Mouse (Mus musculus) skeletal muscle tissue, adult 2 months (tissue): Measurements from ENCODE around the gene Rps9.
A peak's percentile ranks its signal among the peaks of the same experiment; 100 is the strongest.

Experiments
- DNase-seq: peaks from one replicate; pipeline ENCODE4 v3.0.0-alpha.2; 2012; ENCODE audit warnings: low read depth, low spot score

The Rps9 gene

DNA sequence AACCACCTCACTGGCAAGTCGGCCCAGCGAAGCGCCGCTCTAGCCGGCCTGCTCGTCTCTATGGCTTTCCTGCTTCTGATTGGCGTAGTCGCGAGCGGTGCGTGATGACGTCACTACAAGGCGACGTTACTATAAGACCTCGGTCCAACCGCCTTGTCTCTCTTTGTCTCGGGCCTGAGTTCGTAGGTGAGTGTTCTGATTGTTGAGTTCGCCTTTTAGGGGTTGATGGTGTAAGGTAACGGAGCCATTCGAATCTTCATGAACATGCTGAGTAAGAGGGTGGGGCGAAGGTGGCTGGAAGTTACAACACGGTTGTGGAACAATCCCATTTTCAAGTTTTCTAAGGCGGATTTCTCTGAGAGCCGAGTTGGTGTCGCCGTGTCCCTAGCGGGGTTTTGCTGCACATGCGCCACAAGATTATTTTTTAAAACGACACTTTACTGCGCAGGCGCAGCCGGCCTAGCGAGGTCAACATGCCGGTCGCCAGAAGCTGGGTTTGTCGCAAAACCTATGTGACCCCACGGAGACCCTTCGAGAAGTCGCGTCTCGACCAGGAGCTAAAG, at the start of gene Rps9:
Rps9 (plus strand) TSS at position 115 of the 563 bp plus-strand sequence.
- DNase-seq: peak; percentile 98

DNA sequence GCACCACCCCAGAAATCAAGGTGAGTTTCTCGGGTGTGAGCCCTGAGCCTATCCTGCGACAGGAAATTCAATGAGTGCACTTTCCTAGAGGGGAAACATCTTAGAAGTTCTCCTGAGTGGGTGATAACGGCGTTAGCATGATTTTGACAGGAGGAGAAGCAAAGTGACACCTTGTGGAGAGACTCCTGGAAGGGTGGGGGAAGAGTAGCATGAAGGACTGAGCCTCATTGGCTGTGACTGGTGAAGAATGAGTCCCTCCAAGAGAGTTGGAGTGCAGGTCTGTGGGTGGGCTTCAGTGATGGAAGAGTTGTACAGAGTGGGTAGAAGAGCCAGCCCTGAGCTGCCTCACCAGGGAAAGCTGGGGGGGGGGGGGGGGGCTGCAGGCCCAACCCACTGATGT, 46.8 kb upstream of the Rps9 start:
- no peak for DNase-seq

DNA sequence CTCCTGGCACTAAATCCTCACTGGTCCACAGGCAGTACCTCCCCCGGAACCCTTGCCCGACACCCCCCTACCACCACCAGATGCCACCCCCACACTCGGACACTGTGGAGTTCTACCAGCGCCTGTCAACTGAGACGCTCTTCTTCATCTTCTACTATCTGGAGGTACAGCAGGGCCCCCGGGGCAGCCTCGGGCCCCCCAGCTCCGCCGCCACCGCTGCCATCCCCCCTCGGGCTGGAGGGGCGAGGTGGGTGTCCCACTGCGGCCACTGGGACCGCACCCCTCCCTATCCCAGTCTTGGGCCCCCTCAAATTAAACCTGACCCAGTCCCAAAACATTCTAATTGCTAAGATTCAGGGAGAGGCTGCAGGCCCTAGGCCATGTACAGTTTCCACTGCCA, 45.2 kb upstream of the Rps9 start:
- no peak for DNase-seq

DNA sequence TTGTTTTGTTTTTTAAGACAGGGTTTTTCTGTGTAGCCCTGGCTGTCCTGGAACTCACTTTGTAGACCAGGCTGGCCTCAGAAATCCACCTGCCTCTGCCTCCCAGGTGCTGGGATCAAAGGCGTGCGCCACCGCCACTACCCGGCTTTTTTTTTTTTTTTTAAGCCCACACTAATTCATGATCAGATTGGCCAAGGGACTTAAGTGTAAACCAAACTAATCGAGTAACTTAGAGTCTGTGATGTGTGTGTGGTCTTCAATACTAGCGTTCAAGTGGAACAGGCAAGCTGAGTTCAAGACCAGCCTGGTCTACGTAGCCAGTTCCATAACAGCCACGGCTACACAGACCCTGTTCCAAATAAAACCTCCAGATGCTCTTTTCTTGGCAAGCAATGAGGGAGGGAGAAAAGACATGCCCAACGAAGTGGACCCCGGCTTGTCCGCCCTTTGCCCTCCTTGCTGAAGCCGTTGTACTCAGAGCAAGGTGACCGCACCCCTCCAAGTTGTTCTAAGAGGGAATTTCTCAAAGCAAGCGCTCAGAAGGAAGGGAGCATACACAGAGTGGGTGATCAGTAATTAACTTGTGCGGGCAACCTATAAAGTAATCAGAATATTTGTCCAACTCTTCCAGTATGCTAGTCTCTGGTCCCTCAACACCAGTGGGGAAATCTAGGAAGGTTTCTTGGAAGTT, 39.1 kb upstream of the Rps9 start:
- no peak for DNase-seq

DNA sequence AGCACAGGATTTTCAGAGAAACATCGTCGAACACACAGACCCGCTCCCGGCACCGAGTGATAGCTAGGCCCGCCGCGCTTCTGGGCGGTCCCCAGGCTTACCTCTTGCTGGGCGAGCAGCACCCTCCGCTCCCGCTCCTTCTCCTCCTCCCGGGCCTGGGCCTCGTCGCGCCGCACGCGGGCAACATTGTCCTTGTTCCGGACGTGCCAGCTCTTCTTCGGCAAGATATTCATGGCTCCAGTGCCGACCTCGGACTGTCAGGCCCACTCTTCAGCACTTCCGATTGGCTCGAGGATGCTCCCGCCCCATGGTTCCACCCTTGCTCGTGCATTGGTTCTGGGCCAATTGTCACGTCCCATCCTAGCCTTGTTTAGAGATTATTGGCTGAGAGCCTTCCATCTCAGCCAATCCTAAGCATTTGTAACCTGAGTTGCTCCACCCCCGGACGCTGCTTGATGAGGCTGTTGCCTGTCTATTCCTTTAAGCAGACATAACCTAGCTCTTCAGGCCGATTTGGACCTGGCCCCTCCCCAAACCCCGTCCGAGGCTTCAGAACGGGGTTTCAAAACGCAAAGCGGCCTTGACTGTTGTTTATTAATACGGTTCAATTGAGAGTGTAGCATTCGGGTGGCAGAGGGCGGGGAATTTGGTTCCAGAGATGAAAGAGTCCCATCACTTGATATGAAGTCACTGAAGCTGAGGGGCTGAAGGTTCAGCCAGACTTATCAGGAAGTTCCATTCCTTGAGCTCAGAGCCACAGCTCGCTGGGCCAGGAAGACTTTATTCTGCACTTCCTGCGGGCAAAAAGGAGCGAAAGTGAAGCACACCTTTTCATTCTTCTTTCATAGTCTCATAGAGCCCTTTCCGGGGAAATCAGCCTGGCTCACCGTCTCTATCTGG, 38.3 kb upstream of the Rps9 start, which contains the start of gene Leng1:
Leng1 (minus strand) TSS at position 626 of the 900 bp plus-strand sequence.
- peak; percentile 99 for DNase-seq

DNA sequence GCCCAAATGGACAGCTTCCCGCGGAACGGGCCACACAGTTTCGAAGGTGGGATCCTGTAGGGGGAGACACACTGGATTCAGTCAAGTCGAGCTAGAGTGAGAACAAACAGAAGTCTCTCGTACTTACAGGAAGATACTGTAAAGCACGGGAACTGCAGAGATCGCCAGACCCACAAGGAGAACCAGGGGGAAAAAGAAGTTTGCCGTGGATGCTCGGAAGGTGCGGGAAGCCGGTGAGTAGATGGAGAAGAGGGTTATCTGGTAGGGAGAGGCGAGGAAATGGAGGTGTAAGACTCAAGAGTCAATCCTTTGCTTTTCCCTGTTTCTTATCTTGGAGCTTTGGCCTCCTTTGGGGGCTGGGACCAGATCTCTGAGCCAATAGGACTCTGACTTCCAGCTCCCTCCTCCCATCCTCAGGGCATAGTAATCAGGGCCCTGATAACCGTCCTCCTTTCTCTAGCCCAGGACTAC, 36.8 kb upstream of the Rps9 start:
- DNase-seq: no peak

DNA sequence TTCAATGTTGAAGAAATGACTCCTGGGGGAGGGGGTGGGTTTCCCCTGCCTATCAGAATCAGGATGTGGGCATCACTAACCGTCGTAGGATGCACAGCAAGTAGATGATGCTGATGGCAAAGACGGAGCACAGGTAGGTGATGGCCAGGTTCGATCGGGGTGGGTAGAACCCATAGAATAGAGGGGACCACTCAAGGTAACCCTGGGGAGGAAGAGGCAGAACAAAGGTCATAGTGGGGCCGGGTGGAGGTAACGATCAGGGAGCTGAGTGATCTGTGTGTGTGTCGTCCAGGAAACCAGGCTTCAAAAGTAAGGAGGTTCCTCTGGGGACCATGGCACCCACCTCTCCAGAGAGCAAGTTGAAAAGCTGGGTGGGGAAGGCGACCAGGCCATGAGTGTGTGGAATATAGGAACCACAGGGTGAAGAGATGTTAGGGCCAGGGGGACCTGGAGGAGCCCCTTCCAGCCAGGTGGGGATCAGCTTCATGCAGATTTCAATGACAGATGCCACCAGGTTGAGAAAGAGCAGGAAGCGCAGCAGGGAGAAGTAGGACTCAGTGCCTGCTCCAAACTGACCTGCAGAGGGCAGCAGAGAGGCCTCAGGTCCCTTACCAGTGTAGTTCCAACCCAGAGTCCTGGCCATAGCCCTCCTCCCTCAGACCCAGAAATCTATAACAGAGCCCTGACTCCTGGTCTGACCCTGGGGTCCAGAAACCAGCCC, 29.1 kb upstream of the Rps9 start:
- peak; percentile 55 for DNase-seq

DNA sequence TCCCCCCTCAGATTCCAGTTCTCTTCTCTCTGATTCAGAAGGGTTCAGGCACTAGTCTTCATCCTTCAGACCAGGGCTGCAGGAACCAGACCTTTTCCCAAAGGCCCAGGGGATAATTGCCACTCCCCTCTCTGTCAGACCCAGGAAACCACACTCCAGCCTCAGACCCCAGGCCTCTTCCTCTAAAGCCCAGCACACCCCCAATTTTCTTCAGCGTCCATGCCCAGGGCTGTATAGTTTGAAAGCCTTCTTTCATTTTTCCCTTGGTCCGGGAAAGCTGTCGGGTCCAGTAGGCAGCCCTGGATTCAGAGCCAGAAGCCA, 28.6 kb upstream of the Rps9 start:
- no peak for DNase-seq

DNA sequence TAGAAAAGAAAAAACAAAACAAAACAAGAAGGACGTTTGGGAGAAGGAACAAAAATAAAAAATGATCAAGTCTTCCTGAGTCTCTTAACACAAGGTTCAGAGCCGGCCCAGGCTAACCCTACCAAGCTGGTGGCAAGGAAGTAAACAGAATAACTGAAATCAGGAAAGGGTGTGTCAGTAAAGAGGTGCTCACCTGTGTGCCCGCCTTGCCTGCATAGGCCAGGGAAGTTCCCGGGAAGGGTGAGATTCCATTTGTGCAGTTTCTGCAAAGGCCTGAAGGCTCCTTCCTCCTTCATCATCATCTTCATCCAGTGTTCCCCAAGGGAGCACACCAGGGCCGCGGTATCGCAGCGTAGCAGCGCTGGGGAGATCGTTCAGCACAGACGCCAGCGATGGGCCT, 27.4 kb upstream of the Rps9 start:
- DNase-seq: no peak

DNA sequence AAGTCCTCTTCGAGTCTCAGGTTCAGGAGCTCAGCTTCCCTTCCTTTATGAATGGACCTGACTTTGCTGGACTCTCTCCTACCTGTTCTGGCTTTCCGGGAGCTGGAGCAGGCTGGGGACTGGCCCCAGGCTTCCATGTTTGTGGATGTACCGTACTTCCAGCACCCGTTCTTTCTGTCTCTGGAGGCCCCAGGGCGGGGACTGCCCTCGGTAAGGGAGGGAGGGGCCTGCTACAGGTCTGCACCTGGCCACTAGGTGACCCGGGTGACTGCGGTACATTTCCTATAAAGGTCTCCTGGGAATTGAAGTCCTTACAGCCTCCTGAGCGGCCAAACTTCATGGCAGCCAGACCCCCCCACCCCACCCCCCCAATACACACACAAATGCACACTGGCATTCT, 26.5 kb upstream of the Rps9 start, which contains the start of gene Tmc4:
Tmc4 (minus strand) TSS at position 212 of the 400 bp plus-strand sequence.
- DNase-seq: no peak

DNA sequence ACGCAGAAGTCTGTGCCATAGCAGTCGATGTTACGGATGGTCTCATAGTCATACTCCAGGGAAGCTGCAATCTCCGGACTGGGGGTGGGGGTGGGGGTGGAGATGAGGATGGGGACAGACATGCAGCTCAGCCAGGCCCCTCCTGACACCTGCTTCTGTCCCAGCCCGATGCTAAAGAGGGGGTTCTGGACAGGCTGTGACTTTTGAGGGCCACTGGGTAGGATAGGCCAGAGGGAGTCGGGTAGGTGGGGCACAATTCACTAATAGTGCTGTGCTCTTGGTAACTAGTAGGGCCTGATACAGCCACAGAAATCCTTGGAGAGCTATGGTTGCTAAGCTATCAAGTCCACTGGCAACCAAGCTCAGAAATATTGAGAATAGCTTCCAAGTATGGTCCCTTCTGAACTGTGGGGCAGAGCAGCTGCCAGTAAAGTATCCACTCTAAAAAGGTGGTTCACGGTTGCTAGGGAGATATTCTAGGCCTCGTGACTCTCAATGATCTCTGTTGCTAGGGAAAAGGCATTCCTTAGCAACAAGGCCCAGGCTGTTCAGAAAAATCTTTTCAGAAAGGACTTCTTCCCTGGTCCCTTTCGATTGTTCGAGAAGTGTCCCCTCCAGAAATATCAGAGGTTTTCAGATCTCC, 19.8 kb upstream of the Rps9 start:
- DNase-seq: no peak

DNA sequence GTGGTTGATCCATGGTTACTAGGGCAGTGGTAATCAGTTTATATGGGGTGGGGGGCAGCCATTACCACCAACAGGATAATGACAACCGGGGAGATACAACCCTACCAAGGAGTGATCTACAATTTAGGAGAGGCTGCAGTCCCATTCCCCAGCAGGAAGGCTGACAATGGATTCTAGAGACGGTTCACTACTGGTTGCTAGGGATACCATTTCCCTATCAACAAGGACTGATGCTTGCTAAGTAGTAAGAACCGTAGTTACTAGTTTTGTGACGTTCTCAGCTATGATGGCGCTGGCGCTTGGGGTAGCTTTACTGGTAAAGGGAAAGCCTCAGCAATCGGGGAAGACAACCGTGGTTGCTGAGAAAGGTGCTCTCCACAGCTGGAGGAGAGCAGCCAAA, 19.1 kb upstream of the Rps9 start:
- no peak for DNase-seq

DNA sequence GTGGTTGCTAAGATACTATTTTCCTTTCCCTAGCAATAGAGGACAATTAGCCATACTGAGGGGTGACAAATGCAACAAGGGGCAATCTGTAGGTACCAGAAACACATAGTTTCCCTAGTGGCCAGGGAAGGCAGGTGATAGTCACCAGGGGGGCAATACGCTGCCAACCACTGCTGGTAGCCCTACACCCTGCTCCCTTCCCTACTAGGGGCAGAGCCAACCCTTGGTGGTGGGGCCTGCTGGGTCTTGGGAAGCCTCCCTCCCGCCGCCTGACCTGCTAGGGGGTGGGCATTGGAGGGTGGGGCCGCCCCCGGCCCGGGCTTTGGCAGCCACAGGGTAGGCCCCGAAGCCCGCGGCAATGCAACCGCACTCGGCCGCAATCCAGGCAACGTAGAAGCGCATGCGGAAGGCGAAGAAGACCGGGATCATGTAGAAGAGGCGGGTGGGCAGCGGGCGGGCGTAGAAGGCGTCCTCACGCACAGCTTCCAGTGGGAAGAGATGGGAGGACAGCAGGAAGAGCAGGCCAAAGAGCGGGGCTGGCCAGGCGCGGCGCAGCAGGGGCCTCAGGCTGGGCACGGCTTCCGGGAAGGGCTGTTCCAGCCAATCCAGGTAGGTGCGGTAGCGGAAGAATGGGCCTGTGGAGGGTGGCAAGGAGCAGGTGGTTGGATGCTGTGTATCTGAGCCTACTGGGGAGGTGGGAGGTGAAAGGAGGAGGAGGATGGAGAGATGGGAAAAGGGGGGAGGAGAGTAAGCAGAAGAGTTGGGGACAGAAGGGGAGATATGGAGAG, 18.2 kb upstream of the Rps9 start:
- DNase-seq: no peak

DNA sequence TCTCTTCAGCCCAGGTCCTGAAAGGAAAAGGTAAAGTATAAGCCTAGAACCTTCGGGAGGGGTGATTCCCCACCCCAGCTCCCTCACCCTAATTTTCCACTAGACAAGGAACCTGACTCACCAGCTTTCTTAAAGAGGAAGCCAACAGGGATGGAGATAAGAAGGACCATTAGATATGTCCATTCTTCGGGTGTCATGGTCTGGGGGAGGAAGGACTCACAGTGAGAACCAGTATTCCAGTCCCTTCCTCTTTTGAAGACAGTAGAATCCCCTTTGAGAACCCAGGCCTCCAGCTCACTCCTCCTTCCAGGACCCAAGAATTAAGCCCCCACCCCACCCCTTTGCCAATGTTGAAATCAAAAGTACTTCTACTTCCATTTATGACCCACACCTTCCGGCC, 11.9 kb upstream of the Rps9 start:
- DNase-seq: no peak

DNA sequence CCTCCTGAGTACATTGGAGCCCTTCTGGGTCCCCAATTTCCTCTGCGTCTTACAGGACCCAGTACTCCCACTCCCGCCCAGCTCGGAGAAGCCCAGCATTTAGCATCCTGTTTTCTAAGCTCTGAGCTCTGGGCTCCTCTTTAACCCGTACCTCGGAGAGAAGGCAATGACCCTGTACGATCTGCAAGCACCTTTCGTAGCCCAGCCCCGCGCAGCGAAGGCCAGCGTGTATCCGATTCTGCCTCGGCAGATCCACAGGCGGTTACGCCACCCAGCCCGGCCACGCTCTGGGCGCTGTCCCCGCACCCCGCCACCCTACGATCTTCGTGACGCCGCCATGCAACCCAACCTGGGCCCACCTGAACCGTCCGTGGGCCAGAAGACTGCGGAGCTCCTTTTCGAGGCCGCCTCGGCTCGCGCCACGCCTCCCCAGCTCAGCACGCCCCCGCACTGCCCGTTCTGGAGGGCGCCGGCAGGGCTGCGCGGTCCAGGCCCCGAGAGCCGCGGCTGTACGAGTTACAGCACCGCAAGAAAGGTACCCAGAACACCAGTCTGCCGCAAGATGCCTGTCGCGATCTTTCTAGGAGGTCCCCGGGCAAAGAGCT, 11.3 kb upstream of the Rps9 start, which contains the start of gene Tsen34:
Tsen34 (plus strand) TSS at position 482 of the 605 bp plus-strand sequence.
- DNase-seq: no peak

DNA sequence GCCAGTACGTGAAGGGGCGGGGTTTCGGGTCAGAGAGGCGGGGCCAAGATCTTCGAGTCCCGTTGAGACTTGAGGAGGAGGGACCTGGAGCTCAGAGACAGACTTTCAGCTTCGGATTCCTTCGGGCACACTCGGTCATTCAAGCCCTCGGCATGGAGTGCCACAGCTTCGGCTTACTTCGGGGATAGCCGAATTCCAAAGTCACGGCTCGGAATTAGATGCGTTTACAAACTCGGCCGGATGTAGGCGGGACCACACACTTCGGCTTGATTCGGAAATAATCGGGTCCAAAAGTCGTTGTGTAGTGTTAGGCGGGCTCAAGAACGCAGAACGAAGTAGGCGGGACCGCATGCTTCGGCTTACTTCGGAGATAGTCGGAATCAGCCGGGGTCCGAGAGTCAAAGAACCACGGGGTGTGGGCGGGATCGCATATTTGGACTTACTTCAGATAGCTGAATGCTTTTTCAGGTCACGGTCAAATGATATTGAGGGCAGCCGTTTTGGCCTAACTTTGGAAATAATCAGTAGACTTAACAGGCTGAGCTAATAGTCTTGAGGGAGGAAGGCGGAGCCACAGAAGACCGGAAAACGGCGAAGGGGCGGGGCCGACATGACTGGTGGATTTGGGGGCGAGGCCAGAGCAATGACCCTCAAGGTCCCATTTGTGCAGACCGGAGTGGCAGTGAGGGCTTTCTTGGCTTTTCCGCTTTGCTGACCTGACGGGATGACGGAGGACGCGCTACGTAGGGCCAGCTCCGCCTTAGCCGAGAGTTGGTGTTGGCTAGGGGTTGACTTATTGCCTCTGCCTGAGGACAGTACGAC, 10.6 kb upstream of the Rps9 start, which contains the start of gene Mboat7:
Mboat7 (minus strand) TSS at position 537 of the 822 bp plus-strand sequence.
- DNase-seq: peak; percentile 95

DNA sequence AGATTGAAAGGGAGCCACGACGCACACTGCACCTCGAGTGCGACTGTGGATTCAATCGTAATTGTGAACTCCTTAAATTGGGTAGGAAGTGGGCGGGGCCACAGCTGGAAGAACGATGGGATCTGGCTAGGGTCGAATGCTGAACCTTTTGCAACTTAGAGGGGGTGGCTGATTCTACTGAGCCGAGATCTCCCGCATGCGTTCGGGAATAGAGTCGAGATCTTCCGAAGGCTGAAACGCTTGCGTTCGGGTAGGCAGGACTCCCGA, 10.1 kb upstream of the Rps9 start:
- DNase-seq: no peak

DNA sequence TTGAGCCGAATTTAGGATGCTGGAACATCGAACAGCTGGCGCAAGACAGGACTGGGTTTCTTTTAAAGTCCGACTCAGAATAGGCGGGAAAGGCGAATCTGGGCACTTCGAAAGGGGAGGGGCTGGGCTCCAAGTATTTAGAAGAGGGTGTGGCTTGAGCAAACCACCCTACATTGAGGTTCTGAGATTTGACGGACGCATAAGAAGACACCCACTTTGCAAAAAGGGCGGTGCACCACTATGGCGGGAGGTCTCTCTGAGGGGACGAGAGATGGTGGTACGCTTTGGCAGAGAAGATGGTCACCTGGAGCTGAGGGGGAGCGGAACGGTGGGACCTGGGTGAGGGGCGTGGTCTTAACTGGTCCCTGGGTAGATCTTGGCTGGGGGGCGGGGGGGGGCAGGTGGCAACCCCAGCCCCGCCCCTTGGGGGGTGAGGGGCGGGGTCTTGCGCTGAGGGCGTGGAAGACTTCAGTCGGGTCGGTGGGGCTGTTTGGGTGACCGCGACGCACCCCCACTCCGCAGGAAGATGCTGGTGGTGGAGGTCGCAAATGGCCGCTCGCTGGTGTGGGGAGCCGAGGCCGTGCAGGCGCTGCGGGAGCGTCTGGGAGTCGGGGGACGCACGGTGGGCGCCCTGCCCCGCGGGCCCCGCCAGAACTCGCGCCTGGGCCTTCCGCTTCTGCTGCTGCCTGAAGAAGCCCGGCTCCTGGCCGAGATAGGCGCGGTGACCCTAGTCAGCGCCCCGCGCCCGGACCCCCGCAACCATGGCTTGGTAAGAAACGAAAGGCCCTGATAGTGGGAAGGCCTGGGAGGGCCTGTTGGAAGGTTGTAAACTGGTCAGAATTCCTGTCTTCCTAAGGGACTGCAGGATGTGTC, 9.5 kb upstream of the Rps9 start:
- peak; percentile 73 for DNase-seq
